Mouse (Mus musculus) forebrain, embryonic 14.5 days (tissue): ENCODE measurements around the gene Gas2l3. TPM values are rescaled to one million over a fixed set of nuclear protein-coding genes. Genes with fewer than 3 reads are reported as not detected.

ENCODE experiments used
- ATAC-seq: fragments of 200-750 bp; cut with Nextera tagmentation; 2 replicates; pipeline ENCODE4 v1.8.0; 2017; ENCODE audit warnings: mild to moderate bottlenecking, moderate library complexity
- DNase-seq: peaks from one replicate; pipeline ENCODE4 v3.0.0-alpha.2; 2015; ENCODE audit warnings: low spot score
- H3K27ac ChIP-seq: fragments of 300-500 bp; sonication (generic); 2 replicates; pipeline ENCODE4 v1.5.1; 2014; ENCODE audit warnings: low read depth, mild to moderate bottlenecking, control low read depth, low read length, moderate library complexity
- H3K27me3 ChIP-seq: fragments of 300-500 bp; sonication (generic); replicated peaks from 2 replicates; pipeline ENCODE4 v1.6.1; 2014; ENCODE audit warnings: low read length, control low read depth, mixed read lengths; ENCODE audit not compliant: control insufficient read depth, insufficient read depth
- H3K36me3 ChIP-seq: fragments of 300-500 bp; sonication (generic); 2 replicates; pipeline ENCODE4 v1.6.1; 2014; ENCODE audit warnings: low read length, control low read depth; ENCODE audit not compliant: control insufficient read depth, insufficient read depth
- H3K4me1 ChIP-seq: fragments of 300-500 bp; sonication (generic); 2 replicates; pipeline ENCODE4 v1.6.1; 2014; ENCODE audit warnings: antibody characterized with exemption, low read length, control low read depth; ENCODE audit not compliant: control insufficient read depth, insufficient read depth
- H3K4me2 ChIP-seq: fragments of 300-500 bp; sonication (generic); 2 replicates; pipeline ENCODE4 v1.6.1; 2014; ENCODE audit warnings: mild to moderate bottlenecking, control low read depth, low read length
- H3K4me3 ChIP-seq: fragments of 300-500 bp; sonication (generic); 2 replicates; pipeline ENCODE4 v1.5.1; 2014; ENCODE audit warnings: low read depth, low read length, control low read depth
- H3K9ac ChIP-seq: fragments of 300-500 bp; sonication (generic); 2 replicates; pipeline ENCODE4 v1.6.1; 2014; ENCODE audit warnings: mild to moderate bottlenecking, low read length, control low read depth, moderate library complexity
- H3K9me3 ChIP-seq: fragments of 300-500 bp; sonication (generic); replicated peaks from 2 replicates; pipeline ENCODE4 v1.6.1; 2016; ENCODE audit warnings: low read length, control low read depth, mixed read lengths; ENCODE audit not compliant: control insufficient read depth
- WGBS: fragments of 180-500 bp; shearing (Covaris S2); extraction: QIAGEN DNeasy Blood & Tissue Kit; methylation state at CpG from one replicate; pipeline ENCODE4 v1.1.7; 2014; 5-methylcytosine and 5-hydroxymethylcytosine counted together
- polyA plus RNA-seq: library from polyadenylated mRNA; unstranded; fragments of >200 nt; fragmentation: Nextera tagmentation; extraction: Ambion mirVana; gene quantifications from 2 replicates; pipeline ENCODE4 v1.2.1, GENCODE M21; 2014

The Gas2l3 gene
- 7.7 and 12.3 TPM in 2 replicates for polyA plus RNA-seq

DNA sequence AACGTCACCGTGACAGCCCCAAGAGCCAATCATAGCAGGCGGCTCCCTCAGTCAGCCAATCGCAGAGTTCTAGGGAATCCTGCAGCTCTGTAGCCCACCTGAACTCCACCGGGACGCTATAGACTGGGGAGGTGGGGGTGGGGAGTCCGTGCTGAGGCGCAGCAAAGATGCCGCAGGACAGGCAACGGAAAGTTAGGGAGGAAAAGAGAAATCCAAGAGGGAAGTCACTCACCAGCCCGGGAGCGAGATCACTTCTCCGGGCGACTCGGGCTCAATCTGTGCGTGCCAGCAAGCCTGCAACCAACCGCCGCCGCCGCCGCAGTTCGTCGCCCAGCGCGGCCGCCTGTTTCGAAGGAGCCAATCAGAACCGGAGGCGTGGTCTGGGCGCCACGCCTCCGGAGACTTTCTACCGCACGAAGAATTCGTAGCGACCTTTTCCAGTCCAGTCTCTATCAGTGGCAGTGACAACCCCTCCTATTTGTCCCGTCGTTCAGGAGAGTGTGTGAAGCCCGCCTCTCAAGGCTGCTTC is at the start of gene Gas2l3:
Gene Gas2l3, minus strand, starts transcription at position 345 of the 529 bp plus-strand sequence.
- peak within 1 kb of the TSS; percentile 48 for H3K4me3 ChIP-seq
- H3K27me3 ChIP-seq: no peaks in the 10 kb centered on the region
- H3K36me3 ChIP-seq: no peaks in the 10 kb centered on the region
- DNase-seq (peak; percentile 94), ATAC-seq (peak; percentile 97)
- H3K4me1 ChIP-seq: peaks cover 3% of the 10 kb centered on the region; the same call in 1 of the 2 replicates
- H3K9me3 ChIP-seq: no peaks in the 10 kb centered on the region
- WGBS: 0% methylated on average over 39 of the region's 39 CpGs
- H3K4me2 ChIP-seq: peak within 1 kb of the TSS; percentile 79
- H3K27ac ChIP-seq: no peak within 1 kb of the TSS
- peak within 1 kb of the TSS; percentile 63 for H3K9ac ChIP-seq

DNA sequence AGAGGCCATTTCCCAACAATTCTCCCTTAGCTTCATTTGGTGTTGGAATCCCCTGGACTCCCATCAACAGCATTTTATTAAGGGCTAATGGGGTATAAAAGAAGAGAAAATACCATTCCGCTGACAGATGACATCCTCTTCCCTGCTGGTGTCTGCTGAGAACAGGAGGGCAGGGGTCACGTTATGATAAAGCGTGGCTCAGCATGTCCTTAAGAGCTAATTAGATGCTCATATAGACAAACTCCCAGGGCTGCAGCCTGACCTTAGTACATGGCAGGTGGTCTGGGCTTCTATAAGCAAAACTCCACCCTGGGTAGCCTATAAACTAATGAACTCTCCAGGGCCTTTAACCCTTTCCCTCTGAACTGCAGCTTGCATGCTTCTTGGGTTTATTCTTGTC is 47.6 kb upstream of the Gas2l3 start:
- peak; percentile 37 for DNase-seq
- Histone ChIP-seq H3K36me3 (no peaks in the 10 kb centered on the region), H3K4me1 (peaks cover 3% of the 10 kb centered on the region; the same call in 1 of the 2 replicates), H3K27me3 (no peaks in the 10 kb centered on the region), H3K4me2 (no peak overlapping the region), H3K4me3 (no peak overlapping the region), H3K27ac (no peak overlapping the region), H3K9ac (no peak overlapping the region), H3K9me3 (no peaks in the 10 kb centered on the region)
- 17% methylated on average over 3 of the region's 3 CpGs for WGBS
- peak; percentile 52; the same call in 1 of the 2 replicates for ATAC-seq

DNA sequence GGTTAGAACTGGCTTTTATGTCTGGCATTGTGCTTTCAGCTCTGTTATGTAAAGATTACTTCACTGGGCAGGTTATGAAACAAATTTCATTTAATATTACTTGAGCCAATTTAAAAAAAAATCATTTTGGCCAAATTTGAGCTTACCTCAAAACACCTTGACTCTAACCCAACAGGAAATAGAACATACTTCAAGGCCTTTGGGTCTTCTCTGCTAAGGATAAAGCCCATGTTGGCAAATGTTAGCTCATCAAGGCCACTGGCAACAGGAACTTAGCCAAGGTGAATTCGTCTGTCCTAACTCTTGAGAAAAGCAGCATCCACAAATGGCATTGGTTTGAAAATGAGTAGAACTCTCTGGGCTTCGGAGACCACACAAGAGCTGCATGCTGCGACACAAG is 46.5 kb upstream of the Gas2l3 start:
- no peak overlapping the region for H3K27ac ChIP-seq
- H3K9me3 ChIP-seq: no peaks in the 10 kb centered on the region
- peaks cover 3% of the 10 kb centered on the region; the same call in 1 of the 2 replicates for H3K4me1 ChIP-seq
- H3K9ac ChIP-seq: no peak overlapping the region
- no peak for ATAC-seq
- whole genome bisulfite sequencing: 90% methylated on average over 3 of the region's 3 CpGs
- no peak overlapping the region for H3K4me2 ChIP-seq
- no peak overlapping the region for H3K4me3 ChIP-seq
- no peak for DNase-seq
- H3K36me3 ChIP-seq: no peaks in the 10 kb centered on the region
- H3K27me3 ChIP-seq: no peaks in the 10 kb centered on the region

DNA sequence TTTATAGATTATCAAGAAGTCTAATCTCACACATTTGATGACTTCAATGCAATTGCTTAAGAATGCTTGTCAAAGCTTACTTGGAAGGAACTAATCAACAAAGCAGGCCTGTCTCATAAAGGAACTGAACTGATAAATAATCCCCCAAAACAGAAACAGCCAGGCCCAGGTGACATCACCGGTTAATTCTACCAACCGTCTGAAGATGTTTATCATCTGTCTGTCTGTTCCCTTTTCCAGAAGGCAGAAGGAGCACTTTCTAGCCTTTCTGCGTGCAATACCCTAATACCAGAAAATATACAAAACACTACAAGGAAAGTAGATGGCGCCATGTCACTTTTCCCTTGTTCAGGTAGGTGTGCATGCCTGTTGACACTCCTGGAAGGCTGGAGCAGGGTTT is 45.7 kb upstream of the Gas2l3 start:
- peaks cover 3% of the 10 kb centered on the region; the same call in 1 of the 2 replicates for H3K4me1 ChIP-seq
- H3K4me2 ChIP-seq: no peak overlapping the region
- no peak overlapping the region for H3K27ac ChIP-seq
- H3K9ac ChIP-seq: no peak overlapping the region
- WGBS: 85% methylated on average over 4 of the region's 4 CpGs
- ATAC-seq (no peak), DNase-seq (no peak)
- no peak overlapping the region for H3K4me3 ChIP-seq
- no peaks in the 10 kb centered on the region for H3K36me3 ChIP-seq
- no peaks in the 10 kb centered on the region for H3K9me3 ChIP-seq
- H3K27me3 ChIP-seq: no peaks in the 10 kb centered on the region

DNA sequence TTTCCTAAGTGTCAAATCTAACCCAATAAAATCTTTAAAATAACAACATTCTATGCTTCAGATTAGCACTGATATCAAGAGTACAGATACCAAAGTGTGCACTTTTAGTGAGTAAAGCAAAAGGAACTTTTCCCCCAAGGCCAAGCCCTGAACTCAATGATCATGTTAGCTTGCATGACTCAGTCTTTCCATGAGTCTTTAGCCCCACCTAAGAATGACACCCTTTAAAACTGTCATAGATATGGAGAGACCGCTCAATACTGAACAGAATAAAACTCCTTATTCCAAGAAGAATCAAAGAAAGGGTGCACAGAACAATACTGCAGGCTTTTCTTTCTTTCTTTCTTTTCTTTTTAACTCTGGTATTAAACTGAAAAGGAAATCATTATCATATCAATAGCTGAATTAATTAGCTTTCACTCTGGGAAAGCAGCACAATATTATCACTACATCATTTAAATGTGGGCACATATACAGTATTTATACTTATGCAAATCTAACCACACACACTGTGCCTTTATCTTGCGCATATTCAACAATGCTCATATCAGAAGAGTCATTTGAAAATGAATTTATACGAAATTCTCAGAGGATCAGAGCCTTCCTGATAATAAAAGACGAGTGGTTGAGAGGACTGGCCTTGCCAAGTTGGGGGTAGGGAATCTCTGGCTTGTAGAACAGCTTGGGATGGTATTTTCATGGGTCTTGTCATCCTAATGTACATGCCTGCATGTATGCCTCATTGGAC is 43.4 kb upstream of the Gas2l3 start:
- H3K36me3 ChIP-seq: no peaks in the 10 kb centered on the region
- peaks cover 7% of the 10 kb centered on the region; the same call in 1 of the 2 replicates for H3K4me1 ChIP-seq
- H3K4me2 ChIP-seq: no peak overlapping the region
- H3K9me3 ChIP-seq: no peaks in the 10 kb centered on the region
- H3K27me3 ChIP-seq: no peaks in the 10 kb centered on the region
- DNase-seq (peak; percentile 62), ATAC-seq (peak; percentile 80)
- H3K9ac ChIP-seq: no peak overlapping the region
- WGBS: 5% methylated on average over 4 of the region's 4 CpGs
- H3K4me3 ChIP-seq: no peak overlapping the region
- H3K27ac ChIP-seq: no peak overlapping the region

- no peak overlapping the region for H3K27ac ChIP-seq
- DNase-seq: no peak
- no peak for ATAC-seq
- H3K4me2 ChIP-seq: no peak overlapping the region
- H3K4me3 ChIP-seq: no peak overlapping the region
- no peak overlapping the region for H3K9ac ChIP-seq
- H3K27me3 ChIP-seq: no peaks in the 10 kb centered on the region
- H3K4me1 ChIP-seq: peaks cover 14% of the 10 kb centered on the region
- H3K36me3 ChIP-seq: no peaks in the 10 kb centered on the region
- no peaks in the 10 kb centered on the region for H3K9me3 ChIP-seq
These were observed 41.1 kb upstream of the Gas2l3 start for GRCm38 (mm10) chr10:89484907-89485306.

DNA sequence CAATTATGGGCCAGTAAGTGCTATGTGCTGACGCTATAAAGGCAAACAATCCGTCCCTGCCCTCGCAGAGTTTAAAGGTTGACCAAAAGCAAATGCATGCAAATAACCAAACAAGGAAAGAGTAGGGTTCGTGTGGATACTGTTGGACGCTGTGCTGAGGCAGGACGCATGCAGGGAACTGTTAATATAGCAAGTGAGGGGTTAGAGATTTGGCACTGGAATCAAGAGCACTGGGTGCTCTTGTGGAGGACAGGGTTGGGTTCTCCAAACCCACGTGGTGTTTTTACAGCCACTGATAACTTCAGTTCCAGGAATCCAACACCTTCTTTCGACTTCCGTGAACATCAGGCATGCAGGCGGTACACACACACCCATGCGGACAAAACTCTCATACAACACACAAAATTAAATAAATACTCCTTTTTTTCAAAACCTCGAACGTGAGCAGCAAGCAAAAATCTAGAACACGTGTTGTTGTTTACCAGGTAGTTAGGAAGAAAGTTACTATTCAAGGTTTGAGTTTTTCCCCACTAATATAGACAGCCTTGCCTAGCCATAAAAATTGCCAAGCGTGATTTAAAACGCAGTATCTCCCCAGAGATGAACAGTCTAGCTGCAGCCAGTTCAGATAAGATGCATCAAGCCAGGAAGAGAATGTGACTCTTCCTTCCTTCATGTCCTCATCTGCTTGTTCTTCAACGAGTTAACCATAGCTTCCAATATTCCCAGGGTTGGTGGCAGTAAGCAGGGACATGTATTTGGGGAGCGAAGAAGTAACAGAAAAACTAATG is 40.2 kb upstream of the Gas2l3 start:
- H3K9me3 ChIP-seq: no peaks in the 10 kb centered on the region
- ATAC-seq (no peak), DNase-seq (no peak)
- H3K4me2 ChIP-seq: no peak overlapping the region
- WGBS: 91% methylated on average over 18 of the region's 18 CpGs
- no peak overlapping the region for H3K4me3 ChIP-seq
- no peaks in the 10 kb centered on the region for H3K36me3 ChIP-seq
- peaks cover 14% of the 10 kb centered on the region for H3K4me1 ChIP-seq
- no peaks in the 10 kb centered on the region for H3K27me3 ChIP-seq
- no peak overlapping the region for H3K9ac ChIP-seq
- H3K27ac ChIP-seq: no peak overlapping the region

- Histone ChIP-seq H3K4me2 (no peak overlapping the region), H3K27me3 (no peaks in the 10 kb centered on the region), H3K9me3 (no peaks in the 10 kb centered on the region), H3K4me1 (peaks cover 14% of the 10 kb centered on the region), H3K4me3 (no peak overlapping the region), H3K27ac (no peak overlapping the region), H3K9ac (no peak overlapping the region), H3K36me3 (no peaks in the 10 kb centered on the region)
- ATAC-seq: no peak
- DNase-seq: no peak
- 80% methylated on average over 14 of the region's 14 CpGs for WGBS
These were observed 39.3 kb upstream of the Gas2l3 start for GRCm38 (mm10) chr10:89483113-89483512.
